Mouse (Mus musculus) hindbrain, embryonic 15.5 days (tissue): ENCODE data around the gene Mybbp1a. TPM values are rescaled to one million over a fixed set of nuclear protein-coding genes. Genes with fewer than 3 reads are reported as not detected.

Source experiments
- ATAC-seq: fragments of 200-750 bp; cut with Nextera tagmentation; 2 replicates; pipeline ENCODE4 v1.8.0; 2017; ENCODE audit warnings: low read depth, moderate number of reproducible peaks, moderate TSS enrichment; ENCODE audit not compliant: low FRiP score
- H3K27ac ChIP-seq: fragments of 300-500 bp; sonication (generic); replicated peaks from 2 replicates; pipeline ENCODE4 v1.5.1; 2015; ENCODE audit warnings: mild to moderate bottlenecking, inconsistent platforms
- H3K27me3 ChIP-seq: fragments of 300-500 bp; sonication (generic); 2 replicates; pipeline ENCODE4 v1.6.1; 2015; ENCODE audit warnings: control low read depth, inconsistent platforms
- H3K36me3 ChIP-seq: fragments of 300-500 bp; sonication (generic); 2 replicates; pipeline ENCODE4 v1.6.1; 2015; ENCODE audit warnings: control low read depth, inconsistent platforms
- H3K4me1 ChIP-seq: fragments of 300-500 bp; sonication (generic); replicated peaks from 2 replicates; pipeline ENCODE4 v1.6.1; 2015; ENCODE audit warnings: control low read depth, inconsistent platforms
- H3K4me2 ChIP-seq: fragments of 300-500 bp; sonication (generic); 2 replicates; pipeline ENCODE4 v1.6.1; 2015; ENCODE audit warnings: moderate library complexity, mild to moderate bottlenecking, inconsistent platforms
- H3K4me3 ChIP-seq: fragments of 300-500 bp; sonication (generic); 2 replicates; pipeline ENCODE4 v1.5.1; 2015; ENCODE audit warnings: mild to moderate bottlenecking, inconsistent platforms
- H3K9ac ChIP-seq: fragments of 300-500 bp; sonication (generic); 2 replicates; pipeline ENCODE4 v1.6.1; 2015; ENCODE audit warnings: inconsistent platforms
- H3K9me3 ChIP-seq: fragments of 300-500 bp; sonication (generic); 2 replicates; pipeline ENCODE4 v1.6.1; 2016; ENCODE audit warnings: control low read depth, inconsistent platforms
- WGBS: fragments of 180-500 bp; shearing (Covaris S2); methylation state at CpG from one replicate; pipeline ENCODE4 v1.1.7; 2015; 5-methylcytosine and 5-hydroxymethylcytosine counted together
- polyA plus RNA-seq: library from polyadenylated mRNA; unstranded; fragments of >200 nt; fragmentation: Nextera tagmentation; extraction: Ambion mirVana; gene quantifications from 2 replicates; pipeline ENCODE4 v1.2.1, GENCODE M21; 2015

The Mybbp1a gene
- polyA plus RNA-seq, 1 experiment from 2014 or later, result 62.1 TPM

GRCm38 (mm10) chr11:72457995-72458496, 16.9 kb downstream of the Mybbp1a start:
- Histone ChIP-seq H3K9me3 (no peaks in the 10 kb centered on the region), H3K27ac (no peak overlapping the region), H3K36me3 (peaks cover 15% of the 10 kb centered on the region; the same call in 1 of the 2 replicates), H3K9ac (no peak overlapping the region), H3K4me1 (peaks cover 5% of the 10 kb centered on the region; the same call in 1 of the 2 replicates), H3K27me3 (no peaks in the 10 kb centered on the region), H3K4me3 (no peak overlapping the region), H3K4me2 (no peak overlapping the region)
- peak; percentile 59; the same call in 1 of the 2 replicates for ATAC-seq
- 77% methylated on average over 12 of the region's 12 CpGs for WGBS

DNA sequence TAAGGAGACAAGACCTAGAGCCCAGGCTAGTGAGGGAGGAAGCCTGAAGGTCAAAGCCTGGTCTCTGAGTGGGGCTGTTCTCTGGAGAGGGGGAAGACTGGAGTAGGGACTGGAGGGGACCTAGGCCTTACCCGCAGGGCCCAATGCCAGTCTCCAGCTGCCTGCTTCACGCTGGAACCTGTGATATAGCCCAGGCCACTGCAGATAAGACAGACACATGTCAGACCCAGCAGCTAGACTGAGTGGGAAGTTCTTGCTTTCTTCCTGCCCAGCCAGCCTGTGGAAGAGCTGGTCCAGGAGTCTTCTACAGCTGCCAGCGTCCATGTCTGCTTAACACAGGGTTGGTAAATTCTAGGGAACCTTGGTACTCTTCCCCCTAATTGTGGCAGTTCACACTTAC, 17.3 kb downstream of the Mybbp1a start:
- H3K4me3 ChIP-seq, result no peak overlapping the region
- no peak overlapping the region for H3K9ac ChIP-seq
- no peak overlapping the region for H3K27ac ChIP-seq
- peaks cover 14% of the 10 kb centered on the region; the same call in 1 of the 2 replicates for H3K36me3 ChIP-seq
- no peaks in the 10 kb centered on the region for H3K27me3 ChIP-seq
- no peak for ATAC-seq
- no peaks in the 10 kb centered on the region for H3K9me3 ChIP-seq
- peaks cover 5% of the 10 kb centered on the region; the same call in 1 of the 2 replicates for H3K4me1 ChIP-seq
- no peak overlapping the region for H3K4me2 ChIP-seq
- WGBS, result 88% methylated on average over 3 of the region's 3 CpGs

GRCm38 (mm10) chr11:72461500-72461981, 20.4 kb downstream of the Mybbp1a start:
- ATAC-seq, result no peak
- H3K4me3 ChIP-seq, result no peak overlapping the region
- WGBS, result 38% methylated on average over 5 of the region's 5 CpGs
- H3K4me2 ChIP-seq, result no peak overlapping the region
- H3K27ac ChIP-seq, result no peak overlapping the region
- H3K4me1 ChIP-seq, result no peaks in the 10 kb centered on the region
- H3K36me3 ChIP-seq, result peaks cover 12% of the 10 kb centered on the region; the same call in 1 of the 2 replicates
- no peaks in the 10 kb centered on the region for H3K9me3 ChIP-seq
- H3K27me3 ChIP-seq, result no peaks in the 10 kb centered on the region
- H3K9ac ChIP-seq, result no peak overlapping the region

GRCm38 (mm10) chr11:72464821-72465220, 23.7 kb downstream of the Mybbp1a start:
- WGBS, result 51% methylated on average over 3 of the region's 3 CpGs
- no peak overlapping the region for H3K9ac ChIP-seq
- no peak overlapping the region for H3K4me2 ChIP-seq
- no peak overlapping the region for H3K27ac ChIP-seq
- peaks cover 17% of the 10 kb centered on the region for H3K4me1 ChIP-seq
- H3K9me3 ChIP-seq, result no peaks in the 10 kb centered on the region
- no peaks in the 10 kb centered on the region for H3K27me3 ChIP-seq
- no peak for ATAC-seq
- H3K36me3 ChIP-seq, result peaks cover 12% of the 10 kb centered on the region; the same call in 1 of the 2 replicates
- no peak overlapping the region for H3K4me3 ChIP-seq

- Histone ChIP-seq H3K4me3 (no peak overlapping the region), H3K9ac (no peak overlapping the region), H3K27ac (0 out of 2 replicates have a peak overlapping the region, but pooled peaks have one; percentile 17), H3K4me2 (no peak overlapping the region), H3K9me3 (no peaks in the 10 kb centered on the region), H3K4me1 (peaks cover 17% of the 10 kb centered on the region), H3K36me3 (peaks cover 9% of the 10 kb centered on the region; the same call in 1 of the 2 replicates), H3K27me3 (no peaks in the 10 kb centered on the region)
- ATAC-seq, result no peak
- WGBS, result 63% methylated on average over 11 of the region's 11 CpGs
Observed at GRCm38 (mm10) chr11:72465978-72466693, 25.0 kb downstream of the Mybbp1a start.

DNA sequence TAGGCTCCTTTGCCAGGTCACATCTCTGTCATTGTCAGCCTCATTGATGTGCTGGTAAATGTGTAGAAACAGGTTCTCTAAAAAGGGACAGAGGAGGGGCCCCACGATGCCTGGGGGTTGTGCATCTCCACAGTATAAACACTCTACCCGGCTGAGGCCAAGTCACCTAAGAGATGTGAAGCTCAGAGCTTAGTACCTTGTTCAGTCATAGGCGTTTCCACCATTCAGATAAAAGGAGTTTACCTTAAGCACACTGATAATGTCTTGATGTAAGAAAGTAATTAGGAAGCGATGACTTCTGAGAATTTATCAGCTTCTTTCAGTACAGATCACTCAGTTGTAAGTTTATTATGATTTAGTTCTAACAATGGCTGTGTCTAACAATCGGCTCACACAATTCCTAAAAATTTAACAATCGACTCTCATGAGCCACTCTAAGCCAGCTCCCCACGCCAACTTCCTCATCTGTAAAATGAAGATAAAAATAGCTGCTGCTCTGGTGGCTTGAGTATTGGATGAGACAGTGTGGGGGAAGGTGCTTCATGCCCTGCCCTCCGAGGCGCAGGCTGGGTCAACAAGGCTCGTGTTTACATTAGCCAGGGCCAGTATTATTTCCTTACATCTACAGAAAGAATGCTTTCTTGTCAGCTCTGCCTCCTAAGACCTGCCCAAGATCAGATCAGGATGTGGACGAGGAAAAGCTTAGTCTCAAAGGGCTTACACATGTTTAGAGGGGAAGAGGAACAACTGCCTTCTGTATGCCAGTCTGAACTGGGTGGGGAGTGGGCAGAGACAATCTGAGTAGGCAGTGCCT, 25.7 kb downstream of the Mybbp1a start:
- Histone ChIP-seq H3K4me2 (no peak overlapping the region), H3K36me3 (peaks cover 9% of the 10 kb centered on the region; the same call in 1 of the 2 replicates), H3K4me3 (no peak overlapping the region), H3K9ac (no peak overlapping the region), H3K4me1 (peaks cover 17% of the 10 kb centered on the region), H3K9me3 (no peaks in the 10 kb centered on the region), H3K27me3 (no peaks in the 10 kb centered on the region), H3K27ac (peak overlapping the region; percentile 17; the same call in 1 of the 2 replicates)
- 73% methylated on average over 11 of the region's 11 CpGs for WGBS
- ATAC-seq, result 0 out of 2 replicates have a peak, but pooled peaks have one; percentile 32

DNA sequence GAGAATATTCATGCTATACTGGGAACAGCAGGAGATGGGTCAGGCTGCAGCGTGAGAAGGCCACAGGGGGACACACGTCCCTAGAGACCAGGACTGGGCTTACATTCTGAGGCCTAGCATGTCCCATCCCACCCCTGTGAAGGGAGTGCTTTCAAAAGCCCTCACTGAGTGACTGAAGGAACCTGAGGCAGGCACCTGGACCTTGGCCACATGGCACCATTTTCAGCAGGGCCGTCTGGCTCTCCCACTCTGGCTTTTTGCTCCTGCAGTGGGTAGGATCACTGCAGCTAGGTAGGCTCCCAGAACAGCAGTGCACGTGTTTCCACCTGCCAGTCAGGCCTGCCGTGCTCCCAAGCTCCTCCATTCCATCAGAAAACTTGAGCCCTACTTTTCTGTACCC, 27.4 kb downstream of the Mybbp1a start:
- no peak for ATAC-seq
- 73% methylated on average over 5 of the region's 5 CpGs for WGBS
- Histone ChIP-seq H3K9ac (no peak overlapping the region), H3K27ac (peak overlapping the region; percentile 40), H3K36me3 (peaks cover under 1% of the 10 kb centered on the region; the same call in 1 of the 2 replicates), H3K4me2 (no peak overlapping the region), H3K27me3 (no peaks in the 10 kb centered on the region), H3K9me3 (no peaks in the 10 kb centered on the region), H3K4me3 (no peak overlapping the region), H3K4me1 (peaks cover 17% of the 10 kb centered on the region)

DNA sequence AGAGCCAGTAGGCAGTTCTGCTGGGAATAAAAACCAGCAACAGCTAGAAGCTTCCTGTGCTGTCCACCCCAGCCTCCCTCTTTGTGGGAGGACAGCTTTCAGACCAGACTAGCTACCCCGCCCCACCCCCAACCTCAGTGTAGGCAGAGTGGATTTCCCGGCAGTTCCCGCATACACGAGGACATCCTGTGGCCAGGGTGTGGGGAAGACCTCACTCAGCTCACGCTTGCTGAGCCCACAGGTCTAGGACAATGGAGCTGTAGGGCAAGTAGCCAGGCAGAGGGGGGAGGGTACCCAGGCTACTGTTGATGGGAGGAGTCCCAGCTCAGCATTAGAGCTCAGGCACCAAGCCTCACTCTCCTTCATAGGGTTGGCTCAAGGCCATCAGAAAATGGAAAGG, 28.1 kb downstream of the Mybbp1a start:
- no peaks in the 10 kb centered on the region for H3K9me3 ChIP-seq
- peak overlapping the region; percentile 40 for H3K27ac ChIP-seq
- no peaks in the 10 kb centered on the region for H3K27me3 ChIP-seq
- peak; percentile 69; the same call in 1 of the 2 replicates for ATAC-seq
- H3K4me1 ChIP-seq, result peaks cover 17% of the 10 kb centered on the region
- H3K4me3 ChIP-seq, result no peak overlapping the region
- no peak overlapping the region for H3K9ac ChIP-seq
- H3K4me2 ChIP-seq, result no peak overlapping the region
- H3K36me3 ChIP-seq, result 0 out of 2 replicates have a peak, but pooled peaks cover under 1% of the 10 kb centered on the region
- 21% methylated on average over 5 of the region's 5 CpGs for WGBS

- Histone ChIP-seq H3K9me3 (no peaks in the 10 kb centered on the region), H3K4me3 (no peak overlapping the region), H3K9ac (no peak overlapping the region), H3K27me3 (no peaks in the 10 kb centered on the region), H3K4me2 (no peak overlapping the region), H3K27ac (no peak overlapping the region), H3K36me3 (0 out of 2 replicates have a peak, but pooled peaks cover 2% of the 10 kb centered on the region), H3K4me1 (peaks cover 17% of the 10 kb centered on the region)
- 68% methylated on average over 4 of the region's 4 CpGs for WGBS
- no peak for ATAC-seq
Observed at GRCm38 (mm10) chr11:72470004-72470403, 28.8 kb downstream of the Mybbp1a start.

DNA sequence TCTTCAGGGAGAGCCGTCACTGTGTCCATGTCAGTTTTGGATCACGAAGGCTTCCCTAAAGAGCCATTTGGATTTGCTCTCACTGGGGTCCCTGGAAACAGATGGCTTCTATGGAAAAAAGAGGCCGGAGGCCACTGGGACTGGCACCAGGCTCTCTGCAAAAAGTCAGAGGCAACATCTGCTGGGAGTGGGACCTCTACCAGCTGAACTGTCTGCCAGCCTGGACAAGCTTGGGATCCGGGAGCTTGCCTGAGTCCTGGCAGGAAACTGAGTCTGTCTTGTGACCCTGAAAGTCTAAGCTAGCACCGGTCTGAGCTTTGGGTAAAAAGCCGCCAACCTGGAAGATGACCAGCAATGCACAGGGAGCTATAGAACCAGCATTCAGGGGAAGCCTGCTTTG, 30.2 kb downstream of the Mybbp1a start:
- 0 out of 2 replicates have a peak, but pooled peaks cover 2% of the 10 kb centered on the region for H3K36me3 ChIP-seq
- no peaks in the 10 kb centered on the region for H3K9me3 ChIP-seq
- H3K27me3 ChIP-seq, result no peaks in the 10 kb centered on the region
- no peak overlapping the region for H3K4me3 ChIP-seq
- H3K9ac ChIP-seq, result no peak overlapping the region
- H3K4me2 ChIP-seq, result no peak overlapping the region
- no peak for ATAC-seq
- peaks cover 28% of the 10 kb centered on the region for H3K4me1 ChIP-seq
- WGBS, result 61% methylated on average over 6 of the region's 6 CpGs
- H3K27ac ChIP-seq, result no peak overlapping the region

DNA sequence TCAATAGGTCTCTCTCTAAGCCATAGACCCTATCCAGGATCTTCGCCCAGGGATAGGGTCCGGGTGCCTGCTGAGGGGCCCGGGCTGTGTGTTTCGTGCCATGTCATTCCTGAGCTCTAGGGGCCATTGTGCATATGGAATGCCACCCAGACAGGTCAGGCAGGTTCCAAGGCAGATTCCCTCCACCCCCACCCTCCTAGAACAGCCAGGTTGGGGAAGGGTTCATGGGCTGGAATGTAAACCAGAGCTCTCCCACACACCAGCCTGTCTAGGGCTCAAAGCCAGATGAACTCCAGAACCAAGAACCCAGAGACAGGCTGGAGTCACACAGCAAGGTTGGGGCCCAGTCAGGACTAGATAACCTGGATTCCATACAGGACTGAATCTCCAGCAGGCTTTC, 32.4 kb downstream of the Mybbp1a start:
- Histone ChIP-seq H3K4me2 (no peak overlapping the region), H3K4me1 (peaks cover 37% of the 10 kb centered on the region), H3K27me3 (no peaks in the 10 kb centered on the region), H3K27ac (no peak overlapping the region), H3K36me3 (0 out of 2 replicates have a peak, but pooled peaks cover 2% of the 10 kb centered on the region), H3K9ac (no peak overlapping the region), H3K4me3 (no peak overlapping the region), H3K9me3 (no peaks in the 10 kb centered on the region)
- 91% methylated on average over 4 of the region's 4 CpGs for WGBS
- no peak for ATAC-seq
